Mouse (Mus musculus) monocyte, adult 59 days (primary cell): ENCODE results near the gene Fcrla. TPM values are rescaled to one million over a fixed set of nuclear protein-coding genes. Genes with fewer than 3 reads are reported as not detected.

Source experiments
- total RNA-seq, 2 experiments: library from RNA; stranded (reverse); gene quantifications; one replicate each; pipeline ENCODE4 v1.2.4; 2023

Fcrla gene
- 1 to 10 TPM; 1.4 to 2.5 TPM for total RNA-seq

GRCm38 (mm10) chr1:170927378-170927777 lies at the start of gene Fcrla:
Gene Fcrla (minus strand): TSS chr1:170927583.

DNA sequence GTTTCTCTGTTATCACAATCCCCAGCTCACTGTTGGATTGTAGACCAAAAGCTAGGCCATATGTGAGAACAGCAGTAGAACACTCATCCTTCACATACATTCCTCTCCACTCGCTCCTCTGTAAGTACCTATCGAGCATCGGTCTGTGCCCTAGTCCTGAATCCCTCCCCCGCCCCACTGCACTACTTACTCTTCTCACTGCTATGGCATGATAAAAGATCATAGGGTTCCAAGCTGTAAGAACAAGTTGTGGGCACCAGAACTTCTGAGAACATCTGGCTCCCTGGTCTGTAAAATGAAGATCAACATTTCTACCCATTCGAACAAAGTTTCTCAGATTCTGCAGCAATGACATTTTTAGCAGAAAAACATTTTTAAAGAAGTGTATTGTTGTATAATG lies 49.1 kb upstream of the Fcrla start, which contains the start of gene Fcgr2b:
Fcgr2b (minus strand) TSS at position 101 of the 400 bp plus-strand sequence.

DNA sequence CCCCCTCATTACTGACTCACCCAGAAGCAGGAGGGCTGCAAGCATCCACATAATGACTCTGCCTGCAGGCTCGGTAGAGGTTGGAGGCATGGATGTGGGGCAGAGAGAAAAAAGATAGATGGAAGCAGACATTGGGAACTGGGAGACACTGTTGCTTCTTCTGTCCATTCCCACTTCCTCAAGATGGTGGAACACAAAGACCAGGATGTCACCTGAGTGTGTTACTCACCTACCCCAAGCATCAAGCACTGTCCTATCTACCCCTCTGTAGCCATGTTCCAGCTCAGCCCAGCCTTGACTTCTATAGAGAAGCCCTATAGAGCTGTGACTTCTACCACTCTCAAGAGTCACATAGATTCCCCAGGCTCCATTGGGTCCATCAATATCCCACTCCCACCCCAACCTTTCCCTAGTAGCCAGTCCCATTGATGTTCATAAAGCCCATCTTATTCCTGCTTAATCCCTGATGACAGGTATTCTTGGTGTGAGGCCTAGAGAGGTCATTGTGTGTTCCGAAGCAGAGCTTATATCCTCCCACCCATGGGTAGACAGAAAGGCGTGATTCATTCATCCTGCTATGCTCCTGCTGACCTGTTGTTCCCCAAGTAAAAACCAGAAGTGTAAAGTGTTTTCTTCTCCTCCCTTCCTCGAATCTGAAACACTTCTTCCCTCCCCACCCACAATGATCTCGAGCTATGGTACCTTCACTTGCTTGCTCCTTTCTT lies 14.3 kb downstream of the Fcrla start, which contains the start of gene Fcrlb:
Fcrlb (minus strand) TSS at position 51 of the 725 bp plus-strand sequence.

DNA sequence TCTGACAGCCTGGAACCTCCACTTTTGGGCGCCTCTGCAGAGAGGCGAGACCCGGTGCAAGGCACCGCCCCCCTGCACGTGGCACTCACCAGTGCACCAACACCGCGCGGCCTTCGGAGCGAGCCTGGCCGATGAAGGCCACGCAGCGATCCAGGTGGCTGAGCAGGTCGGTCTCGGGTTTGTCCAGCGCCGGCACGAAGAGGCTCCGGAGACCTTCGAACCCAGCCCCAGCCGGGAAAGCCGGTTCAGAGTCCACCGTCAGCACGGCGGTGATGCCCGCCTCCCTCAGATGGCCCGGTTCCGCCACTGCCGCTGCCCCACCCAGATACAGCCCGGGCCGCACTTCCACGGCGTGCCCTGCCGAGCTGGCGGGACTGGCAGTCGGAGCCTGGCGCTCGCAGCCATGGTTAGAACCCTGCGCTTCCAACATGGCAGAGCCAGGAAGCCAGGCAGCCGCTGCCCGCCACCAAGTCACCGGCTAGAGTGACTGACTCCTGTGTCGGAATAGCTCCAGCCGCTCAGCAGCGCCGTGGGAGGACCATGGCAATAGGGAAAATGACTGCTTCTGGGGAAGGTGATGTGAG lies 42.3 kb downstream of the Fcrla start, which contains the start of the genes Gm26620 and Dusp12:
Gm26620 (plus strand) TSS at position 88 of the 584 bp plus-strand sequence.
Dusp12 (minus strand) TSS at position 563 of the 584 bp plus-strand sequence.

DNA sequence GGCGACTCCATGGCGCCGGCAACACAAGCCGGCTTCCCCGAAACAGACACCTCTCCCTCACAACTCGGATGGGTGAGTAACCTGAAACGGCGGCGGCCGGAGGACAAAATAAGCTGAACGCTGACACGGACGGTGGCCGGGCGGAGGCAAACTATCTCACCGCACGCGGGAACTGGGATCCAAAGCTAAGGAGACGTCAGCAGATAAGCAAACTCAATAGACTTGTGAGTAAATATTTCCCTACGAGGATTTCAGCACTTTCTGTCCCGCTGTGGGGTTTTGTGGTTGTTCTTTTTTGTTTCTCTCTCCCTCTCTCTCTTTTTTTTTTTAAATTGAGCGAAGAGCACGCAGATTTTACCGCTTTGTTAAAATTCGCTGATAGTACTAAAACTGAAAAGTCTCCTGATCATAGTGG lies 59.7 kb downstream of the Fcrla start, which contains the start of gene Atf6:
Atf6 (minus strand) TSS at position 81 of the 415 bp plus-strand sequence.

Other genes with a start within 250 kb of the Fcrla start
- 10 to 100 TPM; 59.9 to 63.1 TPM for gene Atf6, start 59.8 kb downstream of the Fcrla start, total RNA-seq
- gene Gm26620, start 42.5 kb downstream of the Fcrla start, total RNA-seq = under 1 TPM in 1 of 2 experiments, not detected in 1; 0.63 TPM
- 10 to 100 TPM; 10.5 to 18.4 TPM for gene Dusp12, start 42.0 kb downstream of the Fcrla start, total RNA-seq
- gene Fcrlb, start 14.6 kb downstream of the Fcrla start, total RNA-seq = under 1 TPM in 1 of 2 experiments, not detected in 1; 0.89 TPM
- 100 to 1,000 TPM; 211 to 238 TPM for gene Fcgr2b, start 49.0 kb upstream of the Fcrla start, total RNA-seq
- 100 to 1,000 TPM in 1 of 2 experiments, 10 to 100 TPM in 1; 79.6 to 109 TPM for gene Fcgr4, start 91.3 kb upstream of the Fcrla start, total RNA-seq
- 100 to 1,000 TPM; 435 to 496 TPM for gene Fcgr3, start 137.4 kb upstream of the Fcrla start, total RNA-seq
- gene Cfap126, start 186.3 kb upstream of the Fcrla start, total RNA-seq = 1 to 10 TPM; 2.3 to 4.7 TPM
- gene Sdhc, start 223.0 kb upstream of the Fcrla start, total RNA-seq = 100 to 1,000 TPM; 116 to 122 TPM
- not detected for gene Mpz, start 223.1 kb upstream of the Fcrla start, total RNA-seq